Mouse (Mus musculus): Measurements from ENCODE around the gene Gm10282. TPM values are rescaled to one million over a fixed set of nuclear protein-coding genes. Genes with fewer than 3 reads are reported as not detected.

The Gm10282 gene
- polyA plus RNA-seq (2012; rRNA removed), result 0.53 and 1.8 TPM in 2 replicates

GRCm38 (mm10) chr8:72305210-72305905, at the start of gene Gm10282:
Gene Gm10282 (minus strand): TSS chr8:72305260.
- TF ChIP-seq CTCF (IDR thresholded peaks at IDR 0.05; ENCODE audit: insufficient read depth, low read length) (no peak), POLR2A (IDR thresholded peaks at IDR 0.05; ENCODE audit: borderline replicate concordance, extremely low read depth, low read depth, low read length) (no peak)
- DNase-seq, result no peak
- WGBS, result 87% methylated on average over 16 of the region's 16 CpGs
- H3K4me1 ChIP-seq (ENCODE audit: control insufficient read depth, insufficient read depth, low read length), result peaks cover 8% of the 10 kb centered on the region
- no peak within 1 kb of the TSS for H3K4me3 ChIP-seq (replicated peaks; ENCODE audit: extremely low read depth, low read depth, low read length)

GRCm38 (mm10) chr8:72354272-72354671, 49.2 kb upstream of the Gm10282 start:
- peak; percentile 44 for DNase-seq
- Histone ChIP-seq H3K4me3 (replicated peaks; ENCODE audit: extremely low read depth, low read depth, low read length) (no peak overlapping the region), H3K4me1 (ENCODE audit: control insufficient read depth, insufficient read depth, low read length) (peaks cover 30% of the 10 kb centered on the region)
- TF ChIP-seq POLR2A (IDR thresholded peaks at IDR 0.05; ENCODE audit: borderline replicate concordance, extremely low read depth, low read depth, low read length) (no peak), CTCF (IDR thresholded peaks at IDR 0.05; ENCODE audit: insufficient read depth, low read length) (no peak)
- WGBS, result 31% methylated on average over 11 of the region's 11 CpGs

GRCm38 (mm10) chr8:72353700-72354045, 48.6 kb upstream of the Gm10282 start:
- Histone ChIP-seq H3K4me1 (ENCODE audit: control insufficient read depth, insufficient read depth, low read length) (peaks cover 30% of the 10 kb centered on the region), H3K4me3 (replicated peaks; ENCODE audit: extremely low read depth, low read depth, low read length) (no peak overlapping the region)
- TF ChIP-seq POLR2A (IDR thresholded peaks at IDR 0.05; ENCODE audit: borderline replicate concordance, extremely low read depth, low read depth, low read length), result no peak
- TF ChIP-seq CTCF (IDR thresholded peaks at IDR 0.05; ENCODE audit: insufficient read depth, low read length), result no peak
- 70% methylated on average over 7 of the region's 7 CpGs for WGBS
- DNase-seq, result no peak

- DNase-seq, result no peak
- no peak overlapping the region for H3K4me3 ChIP-seq (replicated peaks; ENCODE audit: extremely low read depth, low read depth, low read length)
- no peak for TF ChIP-seq POLR2A (IDR thresholded peaks at IDR 0.05; ENCODE audit: borderline replicate concordance, extremely low read depth, low read depth, low read length)
- no peak for TF ChIP-seq CTCF (IDR thresholded peaks at IDR 0.05; ENCODE audit: insufficient read depth, low read length)
- WGBS, result 66% methylated on average over 8 of the region's 8 CpGs
- peaks cover 29% of the 10 kb centered on the region for H3K4me1 ChIP-seq (ENCODE audit: control insufficient read depth, insufficient read depth, low read length)
Measured at GRCm38 (mm10) chr8:72352951-72353699, 48.1 kb upstream of the Gm10282 start.

GRCm38 (mm10) chr8:72351405-72352005, 46.4 kb upstream of the Gm10282 start:
- Histone ChIP-seq H3K4me3 (replicated peaks; ENCODE audit: extremely low read depth, low read depth, low read length) (no peak overlapping the region), H3K4me1 (ENCODE audit: control insufficient read depth, insufficient read depth, low read length) (peaks cover 25% of the 10 kb centered on the region)
- 62% methylated on average over 7 of the region's 7 CpGs for WGBS
- TF ChIP-seq POLR2A (IDR thresholded peaks at IDR 0.05; ENCODE audit: borderline replicate concordance, extremely low read depth, low read depth, low read length) (peak; percentile 46; the same call in 1 of the 2 replicates), CTCF (IDR thresholded peaks at IDR 0.05; ENCODE audit: insufficient read depth, low read length) (no peak)
- DNase-seq, result no peak

- H3K4me3 ChIP-seq (replicated peaks; ENCODE audit: extremely low read depth, low read depth, low read length), result no peak overlapping the region
- DNase-seq, result no peak
- WGBS, result 71% methylated on average over 8 of the region's 8 CpGs
- peaks cover 25% of the 10 kb centered on the region for H3K4me1 ChIP-seq (ENCODE audit: control insufficient read depth, insufficient read depth, low read length)
- TF ChIP-seq CTCF (IDR thresholded peaks at IDR 0.05; ENCODE audit: insufficient read depth, low read length) (no peak), POLR2A (IDR thresholded peaks at IDR 0.05; ENCODE audit: borderline replicate concordance, extremely low read depth, low read depth, low read length) (no peak)
Measured at GRCm38 (mm10) chr8:72350727-72351126, 45.7 kb upstream of the Gm10282 start.

- H3K4me3 ChIP-seq (replicated peaks; ENCODE audit: extremely low read depth, low read depth, low read length), result no peak overlapping the region
- TF ChIP-seq CTCF (IDR thresholded peaks at IDR 0.05; ENCODE audit: insufficient read depth, low read length) (no peak), POLR2A (IDR thresholded peaks at IDR 0.05; ENCODE audit: borderline replicate concordance, extremely low read depth, low read depth, low read length) (no peak)
- 72% methylated on average over 9 of the region's 9 CpGs for WGBS
- no peak for DNase-seq
- peaks cover 23% of the 10 kb centered on the region for H3K4me1 ChIP-seq (ENCODE audit: control insufficient read depth, insufficient read depth, low read length)
Measured at GRCm38 (mm10) chr8:72349838-72350237, 44.8 kb upstream of the Gm10282 start.

GRCm38 (mm10) chr8:72348956-72349355, 43.9 kb upstream of the Gm10282 start:
- 93% methylated on average over 1 of the region's 1 CpGs for WGBS

GRCm38 (mm10) chr8:72348114-72348513, 43.1 kb upstream of the Gm10282 start:
- no peak for DNase-seq
- TF ChIP-seq CTCF (IDR thresholded peaks at IDR 0.05; ENCODE audit: insufficient read depth, low read length) (no peak), POLR2A (IDR thresholded peaks at IDR 0.05; ENCODE audit: borderline replicate concordance, extremely low read depth, low read depth, low read length) (no peak)
- WGBS, result 90% methylated on average over 2 of the region's 2 CpGs
- Histone ChIP-seq H3K4me3 (replicated peaks; ENCODE audit: extremely low read depth, low read depth, low read length) (no peak overlapping the region), H3K4me1 (ENCODE audit: control insufficient read depth, insufficient read depth, low read length) (peaks cover 15% of the 10 kb centered on the region)

More at GRCm38 (mm10) chr8:72348956-72349355, 43.9 kb upstream of the Gm10282 start:
- TF ChIP-seq POLR2A (IDR thresholded peaks at IDR 0.05; ENCODE audit: borderline replicate concordance, extremely low read depth, low read depth, low read length), result no peak
- TF ChIP-seq CTCF (IDR thresholded peaks at IDR 0.05; ENCODE audit: insufficient read depth, low read length), result no peak
- DNase-seq, result no peak
- no peak overlapping the region for H3K4me3 ChIP-seq (replicated peaks; ENCODE audit: extremely low read depth, low read depth, low read length)
- peaks cover 22% of the 10 kb centered on the region for H3K4me1 ChIP-seq (ENCODE audit: control insufficient read depth, insufficient read depth, low read length)
